In the genomic region with DNA sequence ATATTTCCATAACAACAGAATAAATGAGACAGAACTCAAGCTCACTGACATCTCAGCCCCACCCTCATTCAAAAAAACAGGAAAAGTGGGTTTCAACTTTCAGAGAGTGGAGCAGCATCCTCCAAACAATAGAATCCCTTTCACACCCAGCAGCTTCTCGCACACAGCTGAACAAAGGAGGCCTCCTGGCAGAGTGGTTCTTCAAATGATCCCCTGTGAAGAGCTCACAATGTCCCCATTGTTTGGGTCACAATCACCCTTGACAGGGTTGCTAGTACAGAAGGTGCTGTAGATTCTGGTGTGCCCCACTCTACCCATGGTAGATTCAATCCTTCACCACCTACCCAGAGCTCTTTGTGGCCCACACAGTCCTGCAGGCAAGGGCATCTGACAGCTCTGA, we compare ENCODE assay signal across 11 mouse cellular contexts. TPM values are rescaled to one million over a fixed set of nuclear protein-coding genes. Genes with fewer than 3 reads are reported as not detected.
DNase-seq lines count a peak whose midpoint lies in the region; ATAC-seq lines count a peak whose summit lies in the region.
"Had no signal": no experiment of that assay in that cellular context is flagged by ENCODE, and none has a peak within 500 bp of the region (broad histone marks: within the 10 kb centered on the region; RNA-seq: fewer than 3 reads in every experiment).

No protein-coding gene starts in this region.

- ATAC-seq in CD4-positive, CD25-positive, alpha-beta regulatory T cell, adult 4 months = no peak
- peak; percentile 89 for ATAC-seq in midbrain, embryonic 11.5 days (ENCODE audit: low FRiP score)
- no peak for ATAC-seq in midbrain, embryonic 16.5 days
- peak; percentile 71 for ATAC-seq in forebrain, embryonic 13.5 days

- 3% methylated on average over 1 of the region's 1 CpGs for WGBS in midbrain, embryonic 11.5 days
- 0% methylated on average over 1 of the region's 1 CpGs for WGBS in midbrain, embryonic 16.5 days
- 3% methylated on average over 1 of the region's 1 CpGs for WGBS in forebrain, embryonic 13.5 days

- no peak overlapping the region for H3K9ac ChIP-seq in midbrain, embryonic 11.5 days (ENCODE audit: low read length)
- no peak overlapping the region for H3K9ac ChIP-seq in midbrain, embryonic 16.5 days (ENCODE audit: low read depth, low read length)
- H3K9ac ChIP-seq in forebrain, embryonic 13.5 days = no peak overlapping the region
- H3K9ac ChIP-seq: heart, embryonic 13.5 days; neural tube, embryonic 13.5 days had no signal

- no peaks in the 10 kb centered on the region for H3K36me3 ChIP-seq in midbrain, embryonic 11.5 days (ENCODE audit: control insufficient read depth, insufficient read depth, low read length)
- no peaks in the 10 kb centered on the region for H3K36me3 ChIP-seq in midbrain, embryonic 16.5 days (ENCODE audit: control insufficient read depth, insufficient read depth, low read length)
- no peaks in the 10 kb centered on the region for H3K36me3 ChIP-seq in forebrain, embryonic 13.5 days (ENCODE audit: poor library complexity, severe bottlenecking)
- H3K36me3 ChIP-seq: heart, embryonic 13.5 days; neural tube, embryonic 13.5 days had no signal

- intact Hi-C loops in heart, postnatal 25 days (cut with DNase I) = no loop called here

- DNase-seq in CD4-positive, CD25-positive, alpha-beta regulatory T cell, adult 2 months (ENCODE audit: low read depth, low spot score) = peak; percentile 25
- DNase-seq in midbrain, embryonic 11.5 days (ENCODE audit: low spot score, missing footprints) = peak; percentile 85
- peak; percentile 85 for DNase-seq in retina, postnatal 1 day
- DNase-seq in heart, postnatal 25 days (ENCODE audit: low spot score) = no peak
- no peak for DNase-seq in spleen, postnatal 14 days (ENCODE audit: low spot score in 2 of 2)
- DNase-seq: kidney, adult 2 months had no signal

- peaks cover 3% of the 10 kb centered on the region for H3K4me1 ChIP-seq in midbrain, embryonic 11.5 days (ENCODE audit: control insufficient read depth, insufficient read depth, low read length)
- H3K4me1 ChIP-seq in midbrain, embryonic 16.5 days (ENCODE audit: control insufficient read depth, insufficient read depth, low read length) = no peaks in the 10 kb centered on the region
- peaks cover 12% of the 10 kb centered on the region for H3K4me1 ChIP-seq in forebrain, embryonic 13.5 days
- H3K4me1 ChIP-seq: heart, embryonic 13.5 days; neural tube, embryonic 13.5 days had no signal

- H3K4me3 ChIP-seq in midbrain, embryonic 11.5 days (ENCODE audit: low read depth, low read length) = no peak overlapping the region
- H3K4me3 ChIP-seq in midbrain, embryonic 16.5 days (ENCODE audit: low read depth, low read length) = no peak overlapping the region
- no peak overlapping the region for H3K4me3 ChIP-seq in forebrain, embryonic 13.5 days
- H3K4me3 ChIP-seq: heart, embryonic 13.5 days; neural tube, embryonic 13.5 days had no signal

- H3K9me3 ChIP-seq in midbrain, embryonic 11.5 days (ENCODE audit: control insufficient read depth, low read length) = no peaks in the 10 kb centered on the region
- no peaks in the 10 kb centered on the region for H3K9me3 ChIP-seq in midbrain, embryonic 16.5 days (replicated peaks; ENCODE audit: control insufficient read depth, low read length, poor library complexity, severe bottlenecking)
- no peaks in the 10 kb centered on the region for H3K9me3 ChIP-seq in forebrain, embryonic 13.5 days (replicated peaks)
- H3K9me3 ChIP-seq: heart, embryonic 13.5 days; neural tube, embryonic 13.5 days had no signal

- no peak overlapping the region for H3K27ac ChIP-seq in midbrain, embryonic 11.5 days (ENCODE audit: low read depth, low read length)
- H3K27ac ChIP-seq in midbrain, embryonic 16.5 days (ENCODE audit: low read length) = no peak overlapping the region
- no peak overlapping the region for H3K27ac ChIP-seq in forebrain, embryonic 13.5 days
- H3K27ac ChIP-seq: heart, embryonic 13.5 days; neural tube, embryonic 13.5 days had no signal

- H3K27me3 ChIP-seq in midbrain, embryonic 11.5 days (ENCODE audit: control insufficient read depth, insufficient read depth, low read length) = no peaks in the 10 kb centered on the region
- no peaks in the 10 kb centered on the region for H3K27me3 ChIP-seq in midbrain, embryonic 16.5 days (ENCODE audit: control insufficient read depth, insufficient read depth, low read depth, low read length)
- H3K27me3 ChIP-seq in forebrain, embryonic 13.5 days = no peaks in the 10 kb centered on the region
- H3K27me3 ChIP-seq: heart, embryonic 13.5 days; neural tube, embryonic 13.5 days had no signal

- no peak overlapping the region for H3K4me2 ChIP-seq in midbrain, embryonic 11.5 days
- no peak overlapping the region for H3K4me2 ChIP-seq in midbrain, embryonic 16.5 days (ENCODE audit: low read length)
- H3K4me2 ChIP-seq in forebrain, embryonic 13.5 days = no peak overlapping the region
- H3K4me2 ChIP-seq: heart, embryonic 13.5 days; neural tube, embryonic 13.5 days had no signal

RNA-seq across cellular contexts. Expression of gene Dock2, which starts 44.7 kb away (rescaled TPM):
- 100 to 1,000 TPM; 247 to 339 TPM for polyA plus RNA-seq in CD4-positive, CD25-positive, alpha-beta regulatory T cell, adult 4 months (2017; shearing (Covaris generic))
- polyA plus RNA-seq in midbrain, embryonic 11.5 days (2014; fragmentation: Nextera tagmentation; extraction: Ambion mirVana) = 0.79 and 0.94 TPM in 2 replicates
- polyA plus RNA-seq in midbrain, embryonic 16.5 days (2015; fragmentation: Nextera tagmentation; extraction: Ambion mirVana) = 0.55 and 0.72 TPM in 2 replicates
- 0.15 and 0.55 TPM in 2 replicates for polyA plus RNA-seq in forebrain, embryonic 13.5 days (2015; fragmentation: Nextera tagmentation; extraction: Ambion mirVana)
- 1 to 10 TPM; 2.2 to 2.5 TPM for total RNA-seq in heart, postnatal 25 days (2021)

Comparison
In these comparisons a context has a peak if more than half of its experiments do, and no peak if none do; other contexts are left out.
1. ATAC-seq: peak in midbrain, embryonic 11.5 days (single experiment) and forebrain, embryonic 13.5 days (single experiment); none in CD4-positive, CD25-positive, alpha-beta regulatory T cell, adult 4 months (single experiment) and midbrain, embryonic 16.5 days (single experiment).
2. DNase-seq: peak in CD4-positive, CD25-positive, alpha-beta regulatory T cell, adult 2 months (single experiment), midbrain, embryonic 11.5 days (single experiment) and retina, postnatal 1 day (single experiment); none in heart, postnatal 25 days (single experiment) and spleen, postnatal 14 days (0 of 2).
3. RNA of gene Dock2, which starts 44.7 kb away (polyA plus RNA-seq): 247 to 339 TPM in CD4-positive, CD25-positive, alpha-beta regulatory T cell, adult 4 months; 0.79 to 0.94 TPM in midbrain, embryonic 11.5 days, 0.55 to 0.72 TPM in midbrain, embryonic 16.5 days and 0.15 to 0.55 TPM in forebrain, embryonic 13.5 days; every median in the first group is over 100 times any median in the second.